Mouse (Mus musculus) thymus, adult 2 months (tissue): Measurements from ENCODE around the gene Art3. TPM values are rescaled to one million over a fixed set of nuclear protein-coding genes. Genes with fewer than 3 reads are reported as not detected.

Experiments used
- DNase-seq: peaks from one replicate; pipeline ENCODE4 v3.0.0; 2021
- H3K27ac ChIP-seq: fragments of 200-500 bp; 2 replicates; pipeline ENCODE4 v1.5.1; 2012; ENCODE audit warnings: low read length, control low read depth; ENCODE audit not compliant: control insufficient read depth, insufficient read depth
- H3K27me3 ChIP-seq: fragments of 200-500 bp; 2 replicates; pipeline ENCODE4 v1.6.1; 2012; ENCODE audit warnings: mild to moderate bottlenecking, low read length, moderate library complexity, mixed read lengths; ENCODE audit not compliant: control insufficient read depth, insufficient read depth
- H3K36me3 ChIP-seq: fragments of 200-500 bp; 2 replicates; pipeline ENCODE4 v1.6.1; 2012; ENCODE audit warnings: mild to moderate bottlenecking, low read length, moderate library complexity; ENCODE audit not compliant: control insufficient read depth, insufficient read depth
- H3K4me1 ChIP-seq: fragments of 200-500 bp; replicated peaks from 2 replicates; pipeline ENCODE4 v1.6.1; 2012; ENCODE audit warnings: low read length; ENCODE audit not compliant: control insufficient read depth, insufficient read depth
- H3K4me3 ChIP-seq: fragments of 200-500 bp; 2 replicates; pipeline ENCODE4 v1.5.1; 2012; ENCODE audit warnings: mild to moderate bottlenecking, low read length, control low read depth, moderate library complexity; ENCODE audit not compliant: control insufficient read depth, insufficient read depth
- CTCF ChIP-seq: fragments of 200-500 bp; IDR thresholded peaks from 2 replicates; pipeline ENCODE4 v1.5.1; 2012; ENCODE audit warnings: mild to moderate bottlenecking, control low read depth, low read length, moderate library complexity, borderline replicate concordance; ENCODE audit not compliant: control insufficient read depth, poor library complexity, insufficient read depth; ENCODE audit errors: extremely low read depth
- POLR2A ChIP-seq: fragments of 200-500 bp; IDR thresholded peaks from 2 replicates; pipeline ENCODE4 v1.6.1; 2012; ENCODE audit warnings: mild to moderate bottlenecking, low read length, control low read depth, moderate library complexity; ENCODE audit not compliant: control insufficient read depth, poor library complexity, insufficient read depth; ENCODE audit errors: extremely low read depth
- WGBS: fragments of 180-500 bp; shearing (Covaris S2); methylation state at CpG from one replicate; pipeline ENCODE4 v1.1.7; 2018; 5-methylcytosine and 5-hydroxymethylcytosine counted together
- polyA plus RNA-seq: library from polyadenylated mRNA; depleted of rRNA; stranded (reverse); fragments of >200 nt; gene quantifications from 2 replicates; pipeline ENCODE4 v1.2.3, GENCODE M21; 2012; rRNA removed

The Art3 gene
- polyA plus RNA-seq, 1 experiment, result 12.7 TPM

- TF ChIP-seq CTCF (peak; percentile 75; the same call in 1 of the 2 replicates), POLR2A (no peak)
- peaks cover 21% of the 10 kb centered on the region for H3K36me3 ChIP-seq
- WGBS, result 52% methylated on average over 5 of the region's 5 CpGs
- no peak overlapping the region for H3K4me3 ChIP-seq
- no peak overlapping the region for H3K27ac ChIP-seq
- peak; percentile 78 for DNase-seq
- H3K27me3 ChIP-seq, result no peaks in the 10 kb centered on the region
- H3K4me1 ChIP-seq, result peaks cover 2% of the 10 kb centered on the region; the same call in 1 of the 2 replicates
Observed at GRCm38 (mm10) chr5:92461321-92461720, 129.7 kb downstream of the Art3 start.

Other genes starting within 250 kb of the Art3 start
- gene G3bp2, start 248.1 kb upstream of the Art3 start, polyA plus RNA-seq, result 26.9 and 28.3 TPM in 2 replicates
- 25.4 and 32.3 TPM in 2 replicates for gene Uso1, start 193.9 kb upstream of the Art3 start, polyA plus RNA-seq
- 0.45 TPM in 1 of 2 replicates, not detected in the other for gene U90926, start 116.4 kb upstream of the Art3 start, polyA plus RNA-seq
- 1.3 and 1.7 TPM in 2 replicates for gene Ppef2, start 75.5 kb upstream of the Art3 start, polyA plus RNA-seq
- gene Naaa, start 53.7 kb upstream of the Art3 start, polyA plus RNA-seq, result 36.0 and 50.7 TPM in 2 replicates
- gene Sdad1, start 21.3 kb upstream of the Art3 start, polyA plus RNA-seq, result 15.8 and 18.1 TPM in 2 replicates
- gene Cxcl9, start 3.7 kb upstream of the Art3 start, polyA plus RNA-seq, result 24.5 and 41.8 TPM in 2 replicates
- 93.6 and 97.3 TPM in 2 replicates for gene Cxcl10, start 17.1 kb downstream of the Art3 start, polyA plus RNA-seq
- 26.9 and 34.6 TPM in 2 replicates for gene Nup54, start 103.4 kb downstream of the Art3 start, polyA plus RNA-seq
- 40.2 and 40.9 TPM in 2 replicates for gene Scarb2, start 175.0 kb downstream of the Art3 start, polyA plus RNA-seq
- gene Fam47e, start 223.2 kb downstream of the Art3 start, polyA plus RNA-seq, result not detected in 2 replicates